Mouse (Mus musculus): Measurements from ENCODE around the gene Mkln1.

Mkln1 gene

DNA sequence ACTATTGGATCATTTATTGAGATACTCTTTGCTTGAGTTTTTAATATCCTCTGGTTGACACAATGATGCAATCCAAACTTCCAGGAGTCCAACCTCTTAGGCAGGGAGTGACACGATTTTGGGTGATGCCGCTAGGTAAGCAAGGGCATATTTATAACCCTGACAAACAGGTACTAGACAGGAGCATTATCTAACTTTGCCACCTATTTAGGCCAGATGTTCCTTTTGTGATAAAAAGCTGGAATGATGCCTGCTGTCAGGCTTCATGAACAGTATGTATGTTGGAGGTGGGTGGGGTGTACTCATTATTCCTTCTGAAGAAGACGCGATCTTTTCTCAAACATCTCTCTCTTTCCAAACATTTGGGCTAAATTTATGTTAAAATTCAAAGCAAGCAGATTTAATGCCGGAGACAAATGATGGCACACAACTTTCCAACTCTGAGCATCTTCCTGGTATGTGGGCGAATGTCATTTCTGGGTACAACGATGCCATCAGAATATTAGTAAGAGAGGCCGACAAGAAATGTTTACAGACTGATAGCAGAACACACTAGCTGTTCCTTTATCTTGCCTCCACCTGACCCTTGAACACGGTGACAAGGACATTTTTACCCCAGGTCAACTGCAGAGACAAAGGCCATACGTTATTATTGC is 632 bp upstream of the Mkln1 start:
- DNase-seq (ENCODE audit: low spot score in 2 of 2) = no peak

DNA sequence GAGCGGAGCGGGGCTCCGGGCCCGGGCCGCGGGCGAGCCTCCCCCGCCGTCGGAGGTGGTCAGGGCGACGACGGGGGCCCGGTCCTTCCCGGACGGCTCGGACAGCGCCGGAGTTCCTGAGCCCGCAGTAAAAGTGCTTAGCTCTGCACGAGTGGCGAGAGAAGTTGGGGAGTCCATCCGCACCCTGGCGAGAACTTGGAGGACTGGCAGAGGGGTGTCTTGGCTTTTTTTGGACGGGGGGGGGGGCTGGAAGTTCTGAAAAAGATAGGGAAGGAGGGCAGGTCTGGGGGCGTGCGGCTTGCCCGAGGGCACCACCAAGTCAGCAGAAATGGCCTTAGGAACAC is 643 bp downstream of the Mkln1 start:
- peak in 1 of 2 experiments; percentile 38 for DNase-seq (ENCODE audit: low spot score in 2 of 2)

GRCm38 (mm10) chr6:31399566-31399965 is 1.0 kb downstream of the Mkln1 start:
- DNase-seq (ENCODE audit: low spot score in 2 of 2) = no peak

DNA sequence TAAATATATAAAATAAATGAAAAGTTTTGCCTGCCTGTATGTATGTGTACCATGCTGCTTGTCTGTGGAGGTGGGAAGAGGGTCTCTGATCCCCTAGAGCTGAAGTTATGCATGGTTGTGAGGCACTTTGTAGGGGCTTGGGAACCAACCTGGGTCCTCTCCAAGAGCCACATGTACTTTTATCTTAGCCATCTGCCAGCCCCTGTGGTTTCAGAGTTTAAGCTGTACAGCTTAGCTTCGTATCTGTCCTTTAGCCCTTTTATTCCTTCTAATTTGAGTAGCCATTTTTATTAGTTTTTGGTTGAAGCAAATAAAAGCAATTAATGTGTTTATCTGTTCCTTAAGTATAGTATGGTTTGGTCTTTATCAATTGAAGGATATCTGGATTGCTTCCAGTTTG is 12.5 kb downstream of the Mkln1 start:
- DNase-seq (ENCODE audit: low spot score in 2 of 2) = no peak

DNA sequence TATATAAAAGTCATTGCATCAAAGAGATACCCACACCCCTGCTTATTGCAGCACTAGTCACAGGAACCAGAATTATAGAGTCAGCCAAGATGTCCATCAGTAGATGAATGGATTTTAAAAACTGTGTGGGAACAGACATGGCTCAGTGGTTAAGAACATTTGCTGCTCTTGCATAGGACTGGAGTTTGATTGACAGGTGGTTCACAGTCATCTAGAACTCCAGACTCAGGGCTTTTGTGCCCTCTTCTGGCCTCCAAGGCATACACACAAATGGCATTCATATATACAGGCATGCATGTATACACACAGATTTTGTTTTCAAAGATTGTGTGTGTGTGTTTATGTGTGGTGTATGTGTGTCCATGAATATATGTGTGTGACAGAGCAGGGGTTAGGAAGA is 14.0 kb downstream of the Mkln1 start:
- no peak for DNase-seq (ENCODE audit: low spot score in 2 of 2)

GRCm38 (mm10) chr6:31413556-31413955 is 15.0 kb downstream of the Mkln1 start:
- no peak for DNase-seq (ENCODE audit: low spot score in 2 of 2)

GRCm38 (mm10) chr6:31414303-31414702 is 15.8 kb downstream of the Mkln1 start:
- no peak for DNase-seq (ENCODE audit: low spot score in 2 of 2)

- no peak for DNase-seq (ENCODE audit: low spot score in 2 of 2)
These were observed 26.9 kb downstream of the Mkln1 start for GRCm38 (mm10) chr6:31425428-31425827.

- DNase-seq (ENCODE audit: low spot score in 2 of 2) = no peak
These were observed 38.7 kb downstream of the Mkln1 start for GRCm38 (mm10) chr6:31437264-31437663.

DNA sequence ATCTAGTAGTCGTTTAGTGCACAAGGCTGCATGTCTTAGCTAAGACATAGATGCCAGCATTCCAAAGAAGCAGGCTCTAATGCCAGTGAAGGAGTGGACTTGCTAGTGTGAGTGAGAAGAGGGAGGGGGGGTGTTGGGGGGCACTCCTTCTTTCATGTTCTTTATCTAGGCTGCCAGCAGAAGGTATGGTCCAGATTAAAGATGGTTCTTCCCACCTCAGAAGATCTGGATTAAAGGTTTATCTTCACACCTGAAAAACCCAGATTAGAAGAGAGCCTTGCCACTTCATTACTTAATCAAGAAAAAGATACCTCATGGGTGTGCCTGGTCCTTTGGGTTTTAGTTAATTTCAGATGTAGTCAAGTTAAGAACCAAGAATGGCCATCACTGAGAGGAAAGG is 46.7 kb downstream of the Mkln1 start:
- no peak for DNase-seq (ENCODE audit: low spot score in 2 of 2)

GRCm38 (mm10) chr6:31453735-31454134 is 55.2 kb downstream of the Mkln1 start:
- peak; percentile 43 to 51 for DNase-seq (ENCODE audit: low spot score in 2 of 2)

- peak in 1 of 2 experiments; percentile 50 for DNase-seq (ENCODE audit: low spot score in 2 of 2)
These were observed 56.8 kb downstream of the Mkln1 start for GRCm38 (mm10) chr6:31455376-31455775.

- no peak for DNase-seq (ENCODE audit: low spot score in 2 of 2)
These were observed 58.5 kb downstream of the Mkln1 start for GRCm38 (mm10) chr6:31456988-31457387.

GRCm38 (mm10) chr6:31469431-31469830 is 70.9 kb downstream of the Mkln1 start:
- no peak for DNase-seq (ENCODE audit: low spot score in 2 of 2)

DNA sequence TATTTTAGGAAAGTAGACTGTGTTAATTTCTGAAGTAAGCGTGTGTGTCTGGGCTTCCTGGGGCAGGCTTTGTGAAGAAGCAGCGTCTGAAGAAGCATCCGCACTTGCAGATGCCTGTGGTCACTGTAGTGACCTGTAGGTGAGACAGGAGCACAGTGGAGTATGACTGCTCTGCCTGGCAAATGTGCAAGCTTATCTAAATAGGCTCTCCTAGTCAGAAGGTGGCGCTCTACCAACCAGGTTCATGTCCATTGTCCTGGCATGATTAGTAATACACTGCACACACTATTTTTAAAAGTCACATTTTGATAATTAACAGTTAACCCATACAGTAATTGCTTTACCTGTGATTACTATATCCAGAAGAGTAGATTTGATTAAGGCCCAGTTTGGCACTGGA is 79.7 kb downstream of the Mkln1 start:
- no peak for DNase-seq (ENCODE audit: low spot score in 2 of 2)

DNA sequence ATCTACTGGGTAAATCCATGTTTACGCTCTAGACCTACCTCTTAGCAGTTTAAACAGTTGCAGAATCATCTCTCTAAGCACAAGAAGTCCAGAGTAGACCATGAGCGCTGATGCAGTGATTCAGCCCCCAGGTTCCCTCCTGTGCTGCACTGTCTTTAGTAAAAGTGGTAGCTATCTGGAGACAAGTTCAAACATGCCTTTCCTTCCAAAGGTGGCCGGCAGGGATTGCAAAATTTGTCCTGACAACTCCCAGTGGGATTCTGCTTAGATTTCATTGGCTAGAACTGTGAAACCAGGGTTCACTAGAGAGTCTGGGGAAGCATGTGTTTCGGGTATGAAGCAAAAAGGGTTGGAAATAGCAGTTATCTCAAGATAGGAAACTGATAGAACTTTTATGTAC is 81.5 kb downstream of the Mkln1 start:
- DNase-seq (ENCODE audit: low spot score in 2 of 2) = no peak

- no peak for DNase-seq (ENCODE audit: low spot score in 2 of 2)
These were observed 88.1 kb downstream of the Mkln1 start for GRCm38 (mm10) chr6:31486601-31487000.

GRCm38 (mm10) chr6:31489950-31490349 is 91.4 kb downstream of the Mkln1 start:
- DNase-seq (ENCODE audit: low spot score in 2 of 2) = no peak

- DNase-seq (ENCODE audit: low spot score in 2 of 2) = no peak
These were observed 96.7 kb downstream of the Mkln1 start for GRCm38 (mm10) chr6:31495122-31495731.

DNA sequence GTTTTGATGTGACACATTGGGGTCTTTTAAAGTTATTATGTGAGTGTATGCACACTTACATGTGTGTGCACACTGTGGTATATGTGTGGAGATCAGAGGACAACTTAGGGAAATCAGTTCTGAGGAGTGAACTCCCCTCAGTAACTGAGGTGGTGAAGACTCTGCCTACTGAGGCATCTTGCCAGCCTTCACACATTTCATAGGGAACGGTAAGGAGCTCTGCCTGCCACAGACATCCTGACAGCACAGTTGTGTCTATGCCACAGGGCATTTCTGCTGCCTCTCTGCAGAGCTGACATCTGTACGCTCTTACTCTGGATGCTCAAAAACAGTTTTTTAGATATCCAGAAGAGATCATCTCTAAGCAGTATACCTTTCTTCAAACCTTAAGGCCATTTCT is 97.7 kb downstream of the Mkln1 start:
- DNase-seq (ENCODE audit: low spot score in 2 of 2) = no peak

DNA sequence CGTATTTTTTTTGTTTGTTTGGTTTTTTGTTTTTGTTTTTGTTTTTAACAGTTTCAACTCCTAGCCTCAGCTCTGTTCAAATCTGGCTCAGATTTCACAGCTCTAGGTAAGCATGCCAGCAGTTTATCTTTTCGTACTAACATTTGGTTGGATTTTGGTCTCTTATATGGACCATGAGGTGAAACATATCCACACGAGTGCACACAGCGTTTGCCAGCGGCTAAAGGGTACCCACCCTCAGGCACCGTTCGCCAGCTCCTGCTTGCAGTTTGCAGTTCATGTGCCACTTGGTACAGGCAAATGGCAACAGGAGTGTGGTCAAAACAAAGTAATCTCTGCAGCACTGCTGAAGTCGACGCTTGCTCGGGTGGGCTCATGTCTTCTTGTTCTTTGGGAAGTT is 101.3 kb downstream of the Mkln1 start:
- no peak for DNase-seq (ENCODE audit: low spot score in 2 of 2)

DNA sequence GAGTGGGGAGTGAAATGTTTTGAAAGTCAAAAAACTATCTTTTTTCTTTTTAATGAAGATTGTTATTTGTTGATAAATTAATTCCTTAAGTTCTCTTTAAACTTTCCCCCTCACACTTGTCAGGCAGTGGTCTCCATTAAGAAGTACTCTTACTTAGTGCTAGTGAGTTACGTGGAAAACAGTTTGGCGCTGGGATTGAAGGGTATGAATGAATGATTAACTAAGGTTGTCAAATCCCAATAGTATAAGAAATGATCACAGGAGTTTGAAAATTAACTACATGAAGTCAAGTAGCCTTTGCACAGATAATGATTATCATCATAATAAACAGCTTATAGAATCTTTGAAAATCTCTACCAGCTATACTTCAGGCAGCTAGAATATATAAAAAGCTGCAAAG is 101.7 kb downstream of the Mkln1 start:
- no peak for DNase-seq (ENCODE audit: low spot score in 2 of 2)

- no peak for DNase-seq (ENCODE audit: low spot score in 2 of 2)
These were observed 102.2 kb downstream of the Mkln1 start for GRCm38 (mm10) chr6:31500691-31501090.

DNA sequence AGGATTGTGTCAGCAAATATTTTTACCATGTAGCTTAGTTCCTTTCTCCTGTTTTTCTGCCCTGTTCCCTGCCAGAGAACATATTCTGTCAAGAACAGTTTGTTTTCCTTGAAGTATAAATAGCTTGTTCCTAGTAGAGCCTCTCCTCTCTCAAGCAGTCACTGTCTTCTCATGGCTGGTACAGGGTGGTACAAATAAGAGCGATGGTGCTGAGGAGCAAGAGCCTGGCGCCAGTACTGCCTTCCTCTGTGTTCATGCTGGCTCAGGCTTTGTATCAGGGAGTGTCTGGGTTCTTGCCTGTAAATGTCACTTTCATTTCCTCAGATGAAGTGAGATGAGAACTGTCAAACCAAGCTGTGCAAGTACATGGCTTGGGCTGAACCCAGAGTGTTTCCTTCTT is 104.1 kb downstream of the Mkln1 start:
- no peak for DNase-seq (ENCODE audit: low spot score in 2 of 2)

Measured in right cerebral cortex, postnatal 10 days (tissue).